Comparison of ENCODE assay signal across 10 mouse cellular contexts in genomic region chr17:56829171-56829570, GRCm38 (mm10). TPM values are rescaled to one million over a fixed set of nuclear protein-coding genes. Genes with fewer than 3 reads are reported as not detected.
DNase-seq lines count a peak whose midpoint lies in the region; ATAC-seq and TF ChIP-seq lines count a peak whose summit lies in the region.
"Had no signal": no experiment of that assay in that cellular context is flagged by ENCODE, and none has a peak within 500 bp of the region (broad histone marks: within the 10 kb centered on the region; RNA-seq: fewer than 3 reads in every experiment).

No protein-coding gene starts in this region.

- no peak for TF ChIP-seq RAD21 in MEL (IDR thresholded peaks at IDR 0.05; ENCODE audit: low read depth, low read length)

- 0 out of 2 replicates have a peak overlapping the region, but pooled peaks have one; percentile 61 for H3K9ac ChIP-seq in heart, embryonic 12.5 days
- H3K9ac ChIP-seq in MEL (ENCODE audit: control insufficient read depth, low read depth, low read length, poor library complexity, severe bottlenecking), result peak overlapping the region; percentile 72
- H3K9ac ChIP-seq in hindbrain, embryonic 12.5 days, result no peak overlapping the region; the same call in 1 of the 2 replicates
- H3K9ac ChIP-seq in liver, postnatal 0 days (replicated peaks), result peak overlapping the region; percentile 73

- no peak for ATAC-seq in heart, embryonic 12.5 days (ENCODE audit: insufficient number of reproducible peaks, low FRiP score)
- no peak for ATAC-seq in hindbrain, embryonic 12.5 days (ENCODE audit: low FRiP score)
- ATAC-seq in liver, postnatal 0 days, result no peak

- H3K9me3 ChIP-seq in heart, embryonic 12.5 days (replicated peaks), result no peaks in the 10 kb centered on the region
- no peaks in the 10 kb centered on the region for H3K9me3 ChIP-seq in MEL (replicated peaks; ENCODE audit: insufficient read depth, low read length)
- H3K9me3 ChIP-seq in hindbrain, embryonic 12.5 days (replicated peaks), result no peaks in the 10 kb centered on the region
- no peaks in the 10 kb centered on the region for H3K9me3 ChIP-seq in liver, postnatal 0 days (ENCODE audit: low read length)

- WGBS in heart, embryonic 12.5 days, result 35% methylated on average over 11 of the region's 11 CpGs
- WGBS in hindbrain, embryonic 12.5 days, result 27% methylated on average over 11 of the region's 11 CpGs
- 37% methylated on average over 11 of the region's 11 CpGs for WGBS in liver, postnatal 0 days (ENCODE audit: insufficient replicate concordance)

- peaks cover 17% of the 10 kb centered on the region for H3K79me2 ChIP-seq in MEL (ENCODE audit: control insufficient read depth, insufficient read depth, low read length, poor library complexity)

- no peak overlapping the region for H3K27ac ChIP-seq in heart, embryonic 12.5 days (ENCODE audit: poor library complexity, severe bottlenecking)
- H3K27ac ChIP-seq in MEL (ENCODE audit: control insufficient read depth, low read depth, low read length), result peak overlapping the region; percentile 60
- H3K27ac ChIP-seq in hindbrain, embryonic 12.5 days, result no peak overlapping the region
- peak overlapping the region; percentile 35; the same call in 1 of the 2 replicates for H3K27ac ChIP-seq in liver, postnatal 0 days (ENCODE audit: low read depth)

- peaks cover 9% of the 10 kb centered on the region; the same call in 1 of the 2 replicates for H3K4me1 ChIP-seq in heart, embryonic 12.5 days (replicated peaks)
- H3K4me1 ChIP-seq in MEL (ENCODE audit: control insufficient read depth in 1 of 2, insufficient read depth in 2 of 2, low read length in 2 of 2), result peaks cover 0 to 45% of the 10 kb centered on the region in 2 experiments; a peak in 2 of 4 replicates
- H3K4me1 ChIP-seq in hindbrain, embryonic 12.5 days, result peaks cover 12% of the 10 kb centered on the region
- peaks cover 33% of the 10 kb centered on the region for H3K4me1 ChIP-seq in liver, postnatal 0 days (ENCODE audit: insufficient read depth)

- no peak for DNase-seq in heart, postnatal 36 days
- peak; percentile 50 for DNase-seq in MEL (ENCODE audit: low read depth, low spot score)
- DNase-seq in liver, postnatal 0 days, result no peak
- DNase-seq in thymus, postnatal 10 days (ENCODE audit: low spot score in 2 of 2), result no peak
- DNase-seq in adrenal gland, postnatal 10 days, result no peak
- DNase-seq in right cerebral cortex, postnatal 14 days, result no peak
- DNase-seq: thymus, postnatal 14 days had no signal

- H3K27me3 ChIP-seq in heart, embryonic 12.5 days (replicated peaks), result peaks cover 23% of the 10 kb centered on the region
- no peaks in the 10 kb centered on the region for H3K27me3 ChIP-seq in MEL (ENCODE audit: control insufficient read depth in 1 of 2, insufficient read depth in 2 of 2, low read length in 2 of 2)
- H3K27me3 ChIP-seq in hindbrain, embryonic 12.5 days, result peaks cover 29% of the 10 kb centered on the region
- H3K27me3 ChIP-seq in liver, postnatal 0 days (ENCODE audit: insufficient read depth, low read length), result peaks cover 6% of the 10 kb centered on the region; the same call in 1 of the 2 replicates

- H3K4me2 ChIP-seq in heart, embryonic 12.5 days, result peak overlapping the region; percentile 91
- peak overlapping the region; percentile 77 for H3K4me2 ChIP-seq in hindbrain, embryonic 12.5 days (replicated peaks)
- H3K4me2 ChIP-seq in liver, postnatal 0 days (ENCODE audit: low read depth, low read length), result peak overlapping the region; percentile 87

- peak overlapping the region; percentile 59 for H3K4me3 ChIP-seq in heart, embryonic 12.5 days
- H3K4me3 ChIP-seq in MEL (ENCODE audit: control insufficient read depth in 1 of 2, insufficient read depth in 1 of 2, low read depth in 2 of 2, low read length in 2 of 2), result peak overlapping the region; percentile 67 to 75
- peak overlapping the region; percentile 68 for H3K4me3 ChIP-seq in hindbrain, embryonic 12.5 days
- peak overlapping the region; percentile 73 for H3K4me3 ChIP-seq in liver, postnatal 0 days (ENCODE audit: low read depth, low read length)

- TF ChIP-seq POLR2A in MEL (IDR thresholded peaks at IDR 0.05; ENCODE audit: control insufficient read depth in 1 of 2, insufficient read depth in 1 of 2, low read depth in 1 of 2, low read length in 2 of 2, poor library complexity in 1 of 2), result no peak

- H3K36me3 ChIP-seq in heart, embryonic 12.5 days, result no peaks in the 10 kb centered on the region
- peaks cover 0 to 30% of the 10 kb centered on the region in 2 experiments; a peak in 2 of 4 replicates for H3K36me3 ChIP-seq in MEL (ENCODE audit: control insufficient read depth in 1 of 2, insufficient read depth in 2 of 2, low read length in 2 of 2)
- no peaks in the 10 kb centered on the region for H3K36me3 ChIP-seq in hindbrain, embryonic 12.5 days
- no peaks in the 10 kb centered on the region for H3K36me3 ChIP-seq in liver, postnatal 0 days (replicated peaks; ENCODE audit: insufficient read depth, low read length)

- no peak for TF ChIP-seq CTCF in MEL (IDR thresholded peaks at IDR 0.05 in 2 of 3, conservative IDR thresholded peaks at IDR 0.05 in 1 of 3; ENCODE audit: control insufficient read depth in 1 of 3, insufficient read depth in 1 of 3, low read depth in 2 of 3, low read length in 3 of 3, poor library complexity in 1 of 3, severe bottlenecking in 1 of 3)
- TF ChIP-seq CTCF in liver, postnatal 0 days (IDR thresholded peaks at IDR 0.05; ENCODE audit: low read depth), result no peak

- intact Hi-C loops in heart, postnatal 36 days (cut with DNase I), result no loop called here

- TF ChIP-seq EP300 in MEL (IDR thresholded peaks at IDR 0.05; ENCODE audit: low read depth in 1 of 2, low read length in 2 of 2), result no peak
- no peak for TF ChIP-seq EP300 in liver, postnatal 0 days (IDR thresholded peaks at IDR 0.05; ENCODE audit: low read depth)

TF ChIP-seq in MEL, 35 proteins besides CTCF, POLR2A, EP300 and RAD21 (continues in another document):
- TF ChIP-seq KAT2A (conservative IDR thresholded peaks at IDR 0.05; ENCODE audit: low read depth, low read length) (no peak), MYB (IDR thresholded peaks at IDR 0.05; ENCODE audit: low read depth, low read length) (no peak), HCFC1 (IDR thresholded peaks at IDR 0.05; ENCODE audit: low read depth, low read length) (no peak), POLR2AphosphoS2 (IDR thresholded peaks at IDR 0.05; ENCODE audit: low read length) (no peak), BHLHE40 (IDR thresholded peaks at IDR 0.05; ENCODE audit: borderline replicate concordance, low read depth, low read length) (peak; percentile 93), UBTF (IDR thresholded peaks at IDR 0.05; ENCODE audit: borderline replicate concordance, insufficient read depth, low read depth, low read length) (no peak), E2F4 (IDR thresholded peaks at IDR 0.05; ENCODE audit: borderline replicate concordance, low read depth, low read length) (no peak), ZKSCAN1 (IDR thresholded peaks at IDR 0.05; ENCODE audit: low read depth, low read length) (no peak), GABPA (IDR thresholded peaks at IDR 0.05; ENCODE audit: low read depth, low read length) (no peak), MAX (IDR thresholded peaks at IDR 0.05; ENCODE audit: low read length) (peak; percentile 58; the same call in 1 of the 2 replicates), MYC (IDR thresholded peaks at IDR 0.05; ENCODE audit: low read depth, low read length) (0 out of 2 replicates have a peak, but pooled peaks have one; percentile 21), MAZ (IDR thresholded peaks at IDR 0.05; ENCODE audit: low read depth, low read length) (peak; percentile 55; the same call in 1 of the 2 replicates)

RNA-seq across cellular contexts. Expression of gene Rfx2, which starts 1.6 kb away (rescaled TPM):
- polyA plus RNA-seq in heart, embryonic 12.5 days (2016; fragmentation: Nextera tagmentation; extraction: Ambion mirVana), result 3.8 and 4.4 TPM in 2 replicates
- total RNA-seq in heart, postnatal 36 days (2021), result 1 to 10 TPM; 2.9 to 5.5 TPM
- total RNA-seq in MEL (2012; rRNA removed), result 7.5 and 8.7 TPM in 2 replicates
- 10 to 100 TPM in 1 of 2 experiments, not detected in 1; 29.2 TPM for polyA plus RNA-seq in MEL (2012; ENCODE audit: insufficient read depth in 1 of 2, insufficient read length in 2 of 2, low read depth in 1 of 2, low replicate concordance in 2 of 2, missing spikeins in 1 of 2)
- polyA plus RNA-seq in hindbrain, embryonic 12.5 days (2016; fragmentation: Nextera tagmentation; extraction: Ambion mirVana), result 8.7 and 10.2 TPM in 2 replicates
- polyA plus RNA-seq in liver, postnatal 0 days (2015; fragmentation: Nextera tagmentation; extraction: Ambion mirVana), result 3.1 and 3.6 TPM in 2 replicates
- 1 to 10 TPM; 5.5 to 5.7 TPM for total RNA-seq in adrenal gland, postnatal 10 days (2021)

RNA-seq across cellular contexts. Expression of gene Acsbg2, which starts 45.1 kb away (rescaled TPM):
- not detected in 2 replicates for polyA plus RNA-seq in heart, embryonic 12.5 days (2016; fragmentation: Nextera tagmentation; extraction: Ambion mirVana)
- total RNA-seq in heart, postnatal 36 days (2021), result not detected
- not detected in 2 replicates for total RNA-seq in MEL (2012; rRNA removed)
- polyA plus RNA-seq in MEL (2012; ENCODE audit: insufficient read depth in 1 of 2, insufficient read length in 2 of 2, low read depth in 1 of 2, low replicate concordance in 2 of 2, missing spikeins in 1 of 2), result not detected
- polyA plus RNA-seq in hindbrain, embryonic 12.5 days (2016; fragmentation: Nextera tagmentation; extraction: Ambion mirVana), result not detected in 2 replicates
- not detected in 2 replicates for polyA plus RNA-seq in liver, postnatal 0 days (2015; fragmentation: Nextera tagmentation; extraction: Ambion mirVana)
- under 1 TPM in 1 of 2 experiments, not detected in 1; 0.12 TPM for total RNA-seq in adrenal gland, postnatal 10 days (2021)
- total RNA-seq: hematopoietic stem cell, adult 5-6 weeks had no signal

RNA-seq across cellular contexts. Expression of gene 1700061G19Rik, which starts 46.1 kb away (rescaled TPM):
- polyA plus RNA-seq in heart, embryonic 12.5 days (2016; fragmentation: Nextera tagmentation; extraction: Ambion mirVana), result 0.33 and 0.36 TPM in 2 replicates
- not detected for total RNA-seq in heart, postnatal 36 days (2021)
- 0.26 and 0.27 TPM in 2 replicates for total RNA-seq in MEL (2012; rRNA removed)
- polyA plus RNA-seq in MEL (2012; ENCODE audit: insufficient read depth in 1 of 2, insufficient read length in 2 of 2, low read depth in 1 of 2, low replicate concordance in 2 of 2, missing spikeins in 1 of 2), result under 1 TPM in 1 of 2 experiments, not detected in 1; 0.68 TPM
- 0.27 and 0.52 TPM in 2 replicates for polyA plus RNA-seq in hindbrain, embryonic 12.5 days (2016; fragmentation: Nextera tagmentation; extraction: Ambion mirVana)
- 0.04 TPM in 1 of 2 replicates, not detected in the other for polyA plus RNA-seq in liver, postnatal 0 days (2015; fragmentation: Nextera tagmentation; extraction: Ambion mirVana)
- 1 to 10 TPM; 1.2 to 2.6 TPM for total RNA-seq in adrenal gland, postnatal 10 days (2021)
- total RNA-seq: hematopoietic stem cell, adult 5-6 weeks had no signal

RNA-seq across cellular contexts. Expression of gene Prr22, which starts 59.1 kb away (rescaled TPM):
- 1.0 and 1.4 TPM in 2 replicates for polyA plus RNA-seq in heart, embryonic 12.5 days (2016; fragmentation: Nextera tagmentation; extraction: Ambion mirVana)
- under 1 TPM in 1 of 2 experiments, not detected in 1; 0.58 TPM for total RNA-seq in heart, postnatal 36 days (2021)
- total RNA-seq in MEL (2012; rRNA removed), result 1.0 and 1.3 TPM in 2 replicates
- polyA plus RNA-seq in MEL (2012; ENCODE audit: insufficient read depth in 1 of 2, insufficient read length in 2 of 2, low read depth in 1 of 2, low replicate concordance in 2 of 2, missing spikeins in 1 of 2), result 1 to 10 TPM in 1 of 2 experiments, not detected in 1; 5.5 TPM
- polyA plus RNA-seq in hindbrain, embryonic 12.5 days (2016; fragmentation: Nextera tagmentation; extraction: Ambion mirVana), result 1.3 and 1.7 TPM in 2 replicates
- 0.20 and 0.23 TPM in 2 replicates for polyA plus RNA-seq in liver, postnatal 0 days (2015; fragmentation: Nextera tagmentation; extraction: Ambion mirVana)
- total RNA-seq in adrenal gland, postnatal 10 days (2021), result under 1 TPM; 0.27 to 0.42 TPM
- total RNA-seq: hematopoietic stem cell, adult 5-6 weeks had no signal

Comparison
In these comparisons a context has a peak if more than half of its experiments do, and no peak if none do; other contexts are left out.
1. H3K27ac ChIP-seq: peak in MEL (single experiment) and liver, postnatal 0 days (single experiment); none in heart, embryonic 12.5 days (single experiment) and hindbrain, embryonic 12.5 days (single experiment).
2. Peak in every context shown above with its lines, with median percentiles within 50 percentile points of each other: H3K4me2 ChIP-seq and H3K4me3 ChIP-seq.